Mouse (Mus musculus) lung, embryonic 15.5 days (tissue): Measurements from ENCODE around the gene Snrnp48. TPM values are rescaled to one million over a fixed set of nuclear protein-coding genes. Genes with fewer than 3 reads are reported as not detected.

Source experiments
- ATAC-seq: fragments of 200-750 bp; cut with Nextera tagmentation; 2 replicates; pipeline ENCODE4 v1.8.0; 2017; ENCODE audit warnings: moderate number of reproducible peaks, borderline replicate concordance; ENCODE audit not compliant: low FRiP score, low TSS enrichment; ENCODE audit errors: extremely low read depth
- H3K27ac ChIP-seq: fragments of 300-500 bp; sonication (generic); 2 replicates; pipeline ENCODE4 v1.5.1; 2015; ENCODE audit warnings: moderate library complexity, mild to moderate bottlenecking, inconsistent platforms
- H3K27me3 ChIP-seq: fragments of 300-500 bp; sonication (generic); 2 replicates; pipeline ENCODE4 v1.6.1; 2015; ENCODE audit warnings: inconsistent platforms
- H3K36me3 ChIP-seq: fragments of 300-500 bp; sonication (generic); 2 replicates; pipeline ENCODE4 v1.6.1; 2015; ENCODE audit warnings: inconsistent platforms
- H3K4me1 ChIP-seq: fragments of 300-500 bp; sonication (generic); 2 replicates; pipeline ENCODE4 v1.6.1; 2015; ENCODE audit warnings: inconsistent platforms
- H3K4me2 ChIP-seq: fragments of 300-500 bp; sonication (generic); 2 replicates; pipeline ENCODE4 v1.6.1; 2015; ENCODE audit warnings: inconsistent platforms, mild to moderate bottlenecking, moderate library complexity
- H3K4me3 ChIP-seq: fragments of 300-500 bp; sonication (generic); 2 replicates; pipeline ENCODE4 v1.5.1; 2015; ENCODE audit warnings: mild to moderate bottlenecking, inconsistent platforms
- H3K9ac ChIP-seq: fragments of 300-500 bp; sonication (generic); 2 replicates; pipeline ENCODE4 v1.6.1; 2015; ENCODE audit warnings: inconsistent platforms
- H3K9me3 ChIP-seq: fragments of 300-500 bp; sonication (generic); 2 replicates; pipeline ENCODE4 v1.6.1; 2016; ENCODE audit warnings: inconsistent platforms
- WGBS: fragments of 180-500 bp; shearing (Covaris S2); methylation state at CpG from one replicate; pipeline ENCODE4 v1.1.7; 2015; 5-methylcytosine and 5-hydroxymethylcytosine counted together
- polyA plus RNA-seq: library from polyadenylated mRNA; unstranded; fragments of >200 nt; fragmentation: Nextera tagmentation; extraction: Ambion mirVana; gene quantifications from 2 replicates; pipeline ENCODE4 v1.2.1, GENCODE M21; 2015

Gene Snrnp48
- polyA plus RNA-seq, 1 experiment from 2014 or later, result 35.7 TPM

GRCm38 (mm10) chr13:38218686-38219085 is 13.9 kb downstream of the Snrnp48 start:
- no peak overlapping the region for H3K4me2 ChIP-seq
- H3K36me3 ChIP-seq, result peaks cover 85% of the 10 kb centered on the region
- WGBS, result 93% methylated on average over 3 of the region's 3 CpGs
- H3K4me1 ChIP-seq, result no peaks in the 10 kb centered on the region
- H3K4me3 ChIP-seq, result no peak overlapping the region
- no peaks in the 10 kb centered on the region for H3K9me3 ChIP-seq
- no peak overlapping the region for H3K27ac ChIP-seq
- no peaks in the 10 kb centered on the region for H3K27me3 ChIP-seq
- no peak for ATAC-seq
- H3K9ac ChIP-seq, result no peak overlapping the region

DNA sequence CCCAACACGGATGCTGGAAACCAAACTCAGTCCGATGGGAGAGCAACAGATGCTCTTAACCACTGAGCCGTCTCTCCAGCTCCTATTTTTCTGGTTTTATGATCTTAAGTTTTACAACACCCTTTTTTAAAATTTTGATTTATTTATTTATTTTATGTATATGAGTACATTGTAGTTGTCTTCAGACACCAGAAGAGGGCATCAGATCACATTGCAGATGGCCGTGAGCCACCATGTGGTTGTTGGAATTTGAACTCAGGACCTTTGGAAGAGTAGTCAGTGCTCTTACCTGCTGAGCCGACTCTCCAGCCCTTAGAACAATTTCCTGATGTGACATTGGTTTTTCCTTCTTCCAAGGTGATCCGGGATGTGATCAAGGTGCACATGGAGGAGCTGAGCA is 15.6 kb downstream of the Snrnp48 start:
- Histone ChIP-seq H3K9ac (no peak overlapping the region), H3K9me3 (no peaks in the 10 kb centered on the region), H3K27ac (no peak overlapping the region), H3K27me3 (no peaks in the 10 kb centered on the region), H3K4me3 (no peak overlapping the region), H3K36me3 (peaks cover 92% of the 10 kb centered on the region), H3K4me1 (no peaks in the 10 kb centered on the region), H3K4me2 (no peak overlapping the region)
- ATAC-seq, result no peak
- WGBS, result 87% methylated on average over 6 of the region's 6 CpGs

- Histone ChIP-seq H3K4me1 (no peaks in the 10 kb centered on the region), H3K4me3 (no peak overlapping the region), H3K27me3 (no peaks in the 10 kb centered on the region), H3K36me3 (peaks cover 29% of the 10 kb centered on the region), H3K9me3 (no peaks in the 10 kb centered on the region), H3K9ac (no peak overlapping the region), H3K27ac (no peak overlapping the region), H3K4me2 (no peak overlapping the region)
- 73% methylated on average over 9 of the region's 9 CpGs for WGBS
- ATAC-seq, result no peak
These were observed 25.6 kb downstream of the Snrnp48 start for GRCm38 (mm10) chr13:38230177-38230821.

GRCm38 (mm10) chr13:38232411-38232810 is 27.7 kb downstream of the Snrnp48 start:
- 80% methylated on average over 4 of the region's 4 CpGs for WGBS
- Histone ChIP-seq H3K36me3 (peaks cover 17% of the 10 kb centered on the region), H3K27ac (no peak overlapping the region), H3K27me3 (no peaks in the 10 kb centered on the region), H3K4me3 (no peak overlapping the region), H3K9me3 (no peaks in the 10 kb centered on the region), H3K9ac (no peak overlapping the region), H3K4me2 (no peak overlapping the region), H3K4me1 (no peaks in the 10 kb centered on the region)
- ATAC-seq, result no peak

DNA sequence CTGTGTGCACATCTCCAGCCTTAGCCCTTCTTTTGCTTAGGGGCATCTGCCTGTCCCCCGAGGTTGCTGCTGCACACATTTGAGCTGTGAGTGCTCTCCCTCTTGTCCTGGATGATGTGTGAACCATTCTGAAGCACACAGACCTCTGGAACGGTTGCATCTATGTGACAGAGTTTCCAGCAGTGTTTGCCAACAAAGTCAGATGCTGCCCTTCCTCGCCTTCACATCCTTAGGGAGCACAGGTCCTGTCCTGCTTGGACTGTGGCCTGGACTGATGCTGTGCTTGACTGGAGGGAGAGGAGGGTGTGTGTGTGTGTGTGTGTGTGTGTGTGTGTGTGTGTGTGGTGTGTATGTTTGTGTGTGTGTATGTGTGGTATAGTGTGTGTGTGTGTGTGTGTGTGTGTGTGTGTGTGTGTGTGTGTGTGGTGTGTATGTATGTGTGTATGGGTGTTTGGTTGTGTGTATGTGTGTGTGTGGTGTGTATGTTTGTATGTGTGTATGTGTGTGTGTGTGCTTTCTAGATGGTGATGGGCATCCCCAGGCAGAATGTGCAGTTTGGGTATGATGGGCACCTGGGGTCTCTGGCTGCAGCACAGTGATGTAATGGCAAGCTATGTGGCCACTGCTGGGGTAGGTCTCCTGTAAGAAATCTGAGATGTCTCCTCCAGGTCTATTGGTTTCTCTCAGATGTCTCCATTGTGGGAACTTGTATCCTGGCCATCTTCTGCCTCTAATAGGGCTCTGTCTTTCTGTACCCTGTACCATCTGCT is 28.3 kb downstream of the Snrnp48 start:
- Histone ChIP-seq H3K9ac (no peak overlapping the region), H3K27me3 (no peaks in the 10 kb centered on the region), H3K27ac (no peak overlapping the region), H3K4me1 (no peaks in the 10 kb centered on the region), H3K36me3 (peaks cover 12% of the 10 kb centered on the region), H3K9me3 (no peaks in the 10 kb centered on the region), H3K4me3 (no peak overlapping the region), H3K4me2 (no peak overlapping the region)
- 61% methylated on average over 3 of the region's 3 CpGs for WGBS
- ATAC-seq, result no peak

DNA sequence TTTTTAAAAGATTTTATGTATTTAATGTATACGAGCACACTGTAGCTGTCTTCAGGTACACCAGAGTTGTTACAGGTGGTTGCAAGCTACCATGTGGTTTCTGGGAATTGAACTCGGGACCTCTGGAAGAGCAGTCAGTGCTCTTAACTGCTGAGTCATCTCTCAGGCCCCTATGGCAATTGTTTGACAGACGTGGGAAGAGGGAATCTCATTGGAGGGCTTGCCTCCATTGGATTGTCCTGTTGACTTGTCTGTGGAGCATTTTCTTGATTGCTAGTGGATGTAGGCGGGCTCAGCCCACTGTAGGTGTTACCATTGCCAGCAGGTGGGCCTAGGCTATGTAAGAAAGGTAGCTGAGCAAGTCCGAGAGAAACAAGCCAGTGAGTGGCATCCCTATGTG is 29.9 kb downstream of the Snrnp48 start:
- H3K4me3 ChIP-seq, result no peak overlapping the region
- no peak for ATAC-seq
- no peak overlapping the region for H3K9ac ChIP-seq
- 66% methylated on average over 5 of the region's 5 CpGs for WGBS
- H3K36me3 ChIP-seq, result no peaks in the 10 kb centered on the region
- H3K4me1 ChIP-seq, result no peaks in the 10 kb centered on the region
- no peak overlapping the region for H3K27ac ChIP-seq
- H3K9me3 ChIP-seq, result no peaks in the 10 kb centered on the region
- no peak overlapping the region for H3K4me2 ChIP-seq
- no peaks in the 10 kb centered on the region for H3K27me3 ChIP-seq

DNA sequence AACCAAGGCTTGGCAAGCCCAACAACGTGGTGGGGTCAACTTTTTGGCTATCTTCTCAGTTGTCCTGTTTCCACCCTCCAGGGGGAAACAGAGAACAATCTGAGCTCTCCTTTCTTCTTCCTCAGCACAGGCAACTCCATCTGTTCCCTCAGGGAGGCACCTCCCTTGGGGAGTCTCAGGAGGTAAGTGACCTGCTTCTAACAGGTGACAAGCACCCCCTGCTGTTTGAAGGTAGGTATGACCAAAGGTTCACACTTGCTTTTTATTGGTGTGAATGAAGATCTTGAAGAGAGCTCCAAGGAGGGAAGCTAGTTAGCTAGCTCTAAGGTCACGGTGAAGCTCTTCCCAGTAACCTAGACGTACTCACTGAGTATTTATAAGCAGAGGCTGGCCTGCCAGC is 30.6 kb downstream of the Snrnp48 start:
- H3K36me3 ChIP-seq, result no peaks in the 10 kb centered on the region
- H3K9ac ChIP-seq, result no peak overlapping the region
- H3K4me2 ChIP-seq, result no peak overlapping the region
- H3K27me3 ChIP-seq, result no peaks in the 10 kb centered on the region
- no peaks in the 10 kb centered on the region for H3K9me3 ChIP-seq
- H3K4me1 ChIP-seq, result no peaks in the 10 kb centered on the region
- no peak overlapping the region for H3K27ac ChIP-seq
- WGBS, result 74% methylated on average over 3 of the region's 3 CpGs
- ATAC-seq, result no peak
- H3K4me3 ChIP-seq, result no peak overlapping the region

- Histone ChIP-seq H3K9ac (no peak overlapping the region), H3K9me3 (no peaks in the 10 kb centered on the region), H3K4me2 (no peak overlapping the region), H3K27ac (no peak overlapping the region), H3K27me3 (no peaks in the 10 kb centered on the region), H3K4me1 (0 out of 2 replicates have a peak, but pooled peaks cover 2% of the 10 kb centered on the region), H3K36me3 (no peaks in the 10 kb centered on the region), H3K4me3 (no peak overlapping the region)
- WGBS, result 58% methylated on average over 5 of the region's 5 CpGs
- no peak for ATAC-seq
These were observed 43.4 kb downstream of the Snrnp48 start for GRCm38 (mm10) chr13:38248151-38248550.

GRCm38 (mm10) chr13:38251226-38251625 is 46.5 kb downstream of the Snrnp48 start:
- Histone ChIP-seq H3K36me3 (no peaks in the 10 kb centered on the region), H3K4me1 (peaks cover 11% of the 10 kb centered on the region; the same call in 1 of the 2 replicates), H3K27me3 (no peaks in the 10 kb centered on the region), H3K4me3 (no peak overlapping the region), H3K27ac (no peak overlapping the region), H3K9ac (no peak overlapping the region), H3K9me3 (no peaks in the 10 kb centered on the region), H3K4me2 (no peak overlapping the region)
- no peak for ATAC-seq
- WGBS, result 42% methylated on average over 3 of the region's 3 CpGs

- no peak overlapping the region for H3K4me3 ChIP-seq
- H3K27ac ChIP-seq, result peak overlapping the region; percentile 14; the same call in 1 of the 2 replicates
- H3K27me3 ChIP-seq, result no peaks in the 10 kb centered on the region
- no peaks in the 10 kb centered on the region for H3K9me3 ChIP-seq
- no peak overlapping the region for H3K9ac ChIP-seq
- H3K36me3 ChIP-seq, result no peaks in the 10 kb centered on the region
- H3K4me1 ChIP-seq, result peaks cover 11% of the 10 kb centered on the region; the same call in 1 of the 2 replicates
- WGBS, result 49% methylated on average over 9 of the region's 9 CpGs
- no peak overlapping the region for H3K4me2 ChIP-seq
- ATAC-seq, result peak; percentile 73
These were observed 49.0 kb downstream of the Snrnp48 start for GRCm38 (mm10) chr13:38253696-38254095.

GRCm38 (mm10) chr13:38258901-38259300 is 54.2 kb downstream of the Snrnp48 start:
- Histone ChIP-seq H3K27ac (no peak overlapping the region), H3K27me3 (no peaks in the 10 kb centered on the region), H3K4me1 (peaks cover 4% of the 10 kb centered on the region; the same call in 1 of the 2 replicates), H3K9ac (no peak overlapping the region), H3K4me2 (no peak overlapping the region), H3K9me3 (no peaks in the 10 kb centered on the region), H3K4me3 (no peak overlapping the region), H3K36me3 (no peaks in the 10 kb centered on the region)
- WGBS, result 43% methylated on average over 2 of the region's 2 CpGs
- ATAC-seq, result no peak

GRCm38 (mm10) chr13:38269055-38269692 is 64.4 kb downstream of the Snrnp48 start:
- Histone ChIP-seq H3K4me3 (no peak overlapping the region), H3K36me3 (no peaks in the 10 kb centered on the region), H3K27ac (no peak overlapping the region), H3K27me3 (no peaks in the 10 kb centered on the region), H3K9me3 (no peaks in the 10 kb centered on the region), H3K4me2 (no peak overlapping the region), H3K4me1 (no peaks in the 10 kb centered on the region), H3K9ac (no peak overlapping the region)
- 81% methylated on average over 8 of the region's 8 CpGs for WGBS
- no peak for ATAC-seq
